Mouse (Mus musculus) CD4-positive, CD25-positive, alpha-beta regulatory T cell, adult 2 months (primary cell): ENCODE measurements around the gene Fuz.

Source experiments
- DNase-seq: peaks from one replicate; pipeline ENCODE4 v3.0.0-alpha.2; 2012; ENCODE audit warnings: low read depth, low spot score

The Fuz gene

DNA sequence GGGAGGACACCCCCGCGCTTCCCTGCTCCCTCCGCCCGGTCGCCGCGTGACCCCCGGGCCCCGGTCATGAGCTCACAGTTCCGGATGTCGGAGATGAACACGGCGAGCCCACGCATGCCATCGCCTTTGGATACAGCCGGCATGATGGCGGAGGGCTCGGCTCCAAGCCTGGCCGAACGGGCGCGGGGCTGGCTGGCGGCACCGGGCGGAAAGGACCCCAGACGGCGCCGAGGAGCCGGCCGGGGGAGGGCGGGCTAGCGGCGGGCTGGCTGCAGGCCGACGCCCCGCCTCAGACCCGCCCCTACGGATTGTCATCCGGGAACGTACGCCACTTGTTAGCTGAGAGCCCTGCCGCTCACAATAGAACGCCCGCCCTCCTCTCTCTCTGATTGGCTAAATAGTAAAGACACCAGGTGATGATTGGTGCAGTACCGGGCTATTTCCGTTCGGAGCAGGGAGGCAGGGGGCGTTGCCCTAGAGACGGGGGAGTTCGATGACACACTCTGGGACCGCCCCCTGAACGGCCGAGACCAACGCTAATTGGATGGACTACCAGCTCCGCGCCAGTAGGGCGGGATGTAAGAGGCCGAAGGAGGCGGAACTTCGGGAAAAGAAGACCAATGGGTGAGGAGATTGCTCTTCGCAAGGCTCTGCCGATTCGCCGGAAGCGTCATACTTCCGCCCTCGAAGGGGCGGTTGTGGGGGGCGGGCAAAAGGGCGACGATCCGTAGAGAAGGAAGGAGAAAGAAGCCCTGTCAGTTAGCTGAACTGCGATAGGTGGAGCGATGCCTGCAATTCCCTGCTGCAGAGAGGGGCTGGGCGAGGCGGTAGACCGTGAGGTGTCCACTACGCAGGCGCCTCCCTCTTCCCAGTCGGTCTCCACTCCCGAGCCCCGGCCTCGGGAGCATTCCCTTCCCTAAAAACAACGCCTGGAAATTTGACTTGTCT, 33.6 kb downstream of the Fuz start, which contains the start of gene Ap2a1:
Ap2a1 (minus strand) TSS at position 293 of the 948 bp plus-strand sequence.
- peak; percentile 100 for DNase-seq

- no peak for DNase-seq
Measured at GRCm38 (mm10) chr7:44938680-44939079, 42.8 kb downstream of the Fuz start.

GRCm38 (mm10) chr7:44942904-44943303, 47.0 kb downstream of the Fuz start, which contains the start of gene Tsks:
Tsks (plus strand) TSS chr7:44943204.
- no peak for DNase-seq

DNA sequence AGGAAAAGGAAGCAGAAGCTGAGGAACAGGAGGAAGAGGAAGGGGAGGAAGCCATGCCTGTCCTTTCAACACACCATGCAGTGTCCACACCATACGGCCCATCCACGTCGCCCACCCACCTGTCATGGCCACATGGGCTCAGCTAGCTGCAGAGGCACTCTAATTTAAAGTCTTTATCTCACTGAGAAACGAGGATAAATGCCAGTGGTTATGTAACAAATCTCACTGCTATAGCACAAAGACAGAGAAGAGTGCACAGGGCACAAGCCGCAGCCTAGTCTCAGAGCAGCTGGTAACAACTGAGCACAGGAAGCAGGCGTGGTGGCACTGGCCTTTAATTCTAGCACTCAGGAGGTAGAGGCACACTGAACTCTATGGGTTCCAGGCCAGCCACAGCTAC, 54.0 kb downstream of the Fuz start:
- DNase-seq = no peak

- peak; percentile 34 for DNase-seq
Measured at GRCm38 (mm10) chr7:44951960-44952359, 56.1 kb downstream of the Fuz start.
